9 mouse cellular contexts compared by ENCODE assay signal in genomic region chr13:99502126-99502744, GRCm38 (mm10). TPM values are rescaled to one million over a fixed set of nuclear protein-coding genes. Genes with fewer than 3 reads are reported as not detected.
A peak's percentile ranks its signal among the peaks of the same experiment; 100 is the strongest.
DNase-seq lines count a peak whose midpoint lies in the region; ATAC-seq and TF ChIP-seq lines count a peak whose summit lies in the region.
"Had no signal": no experiment of that assay in that cellular context is flagged by ENCODE, and none has a peak within 500 bp of the region (broad histone marks: within the 10 kb centered on the region; RNA-seq: fewer than 3 reads in every experiment).

No protein-coding gene starts in this region.

- no peak for DNase-seq in frontal cortex, postnatal 10 days (ENCODE audit: low spot score in 2 of 2)
- peak; percentile 41 for DNase-seq in forebrain, postnatal 0 days
- no peak for DNase-seq in gastrocnemius, adult 2 months
- no peak for DNase-seq in Muller cell, postnatal 12 days (ENCODE audit: inconsistent ontology term)
- no peak for DNase-seq in natural killer cell, adult 2 months (ENCODE audit: low spot score in 2 of 2)

- H3K9me3 ChIP-seq in E14TG2a.4 (ENCODE audit: low read length): no peaks in the 10 kb centered on the region
- no peaks in the 10 kb centered on the region for H3K9me3 ChIP-seq in forebrain, postnatal 0 days (ENCODE audit: low read length)
- no peaks in the 10 kb centered on the region for H3K9me3 ChIP-seq in midbrain, embryonic 12.5 days

- WGBS in forebrain, postnatal 0 days: 12% methylated on average over 13 of the region's 13 CpGs
- 71% methylated on average over 13 of the region's 13 CpGs for WGBS in midbrain, embryonic 12.5 days

- no peak for TF ChIP-seq CTCF in E14TG2a.4 (conservative IDR thresholded peaks at IDR 0.05; ENCODE audit: low read length)
- TF ChIP-seq CTCF in forebrain, postnatal 0 days (IDR thresholded peaks at IDR 0.05; ENCODE audit: low read depth): no peak
- no peak for TF ChIP-seq CTCF in gastrocnemius, adult 2 months (IDR thresholded peaks at IDR 0.05)

- 0 out of 2 replicates have a peak, but pooled peaks have one; percentile 6 for ATAC-seq in frontal cortex, adult (ENCODE audit: low TSS enrichment)
- ATAC-seq in forebrain, postnatal 0 days: peak; percentile 53
- ATAC-seq in midbrain, embryonic 12.5 days (ENCODE audit: low FRiP score, low read depth): no peak

- peaks cover 71% of the 10 kb centered on the region for H3K4me1 ChIP-seq in E14TG2a.4 (replicated peaks; ENCODE audit: low read depth, low read length)
- peaks cover 29% of the 10 kb centered on the region; the same call in 1 of the 2 replicates for H3K4me1 ChIP-seq in forebrain, postnatal 0 days (ENCODE audit: insufficient read depth)
- peaks cover 65% of the 10 kb centered on the region for H3K4me1 ChIP-seq in midbrain, embryonic 12.5 days

- H3K27ac ChIP-seq in forebrain, postnatal 0 days (ENCODE audit: low read depth, low read length): peak overlapping the region; percentile 64
- peak overlapping the region; percentile 61 for H3K27ac ChIP-seq in midbrain, embryonic 12.5 days (replicated peaks)
- H3K27ac ChIP-seq in gastrocnemius, adult 2 months: no peak overlapping the region

- intact Hi-C loops in gastrocnemius, adult 2 months (cut with DNase I): no loop called here

- H3K36me3 ChIP-seq in E14TG2a.4 (ENCODE audit: insufficient read depth, low read length): peaks cover 66% of the 10 kb centered on the region
- peaks cover 37% of the 10 kb centered on the region for H3K36me3 ChIP-seq in forebrain, postnatal 0 days (ENCODE audit: insufficient read depth)
- peaks cover 60% of the 10 kb centered on the region for H3K36me3 ChIP-seq in midbrain, embryonic 12.5 days

- no peaks in the 10 kb centered on the region for H3K27me3 ChIP-seq in E14TG2a.4 (ENCODE audit: insufficient read depth, low read length)
- no peaks in the 10 kb centered on the region for H3K27me3 ChIP-seq in forebrain, postnatal 0 days (ENCODE audit: insufficient read depth, low read length)
- no peaks in the 10 kb centered on the region for H3K27me3 ChIP-seq in midbrain, embryonic 12.5 days

- 0 out of 2 replicates have a peak overlapping the region, but pooled peaks have one; percentile 5 for H3K4me3 ChIP-seq in E14TG2a.4 (replicated peaks; ENCODE audit: low read length)
- 0 out of 2 replicates have a peak overlapping the region, but pooled peaks have one; percentile 3 for H3K4me3 ChIP-seq in forebrain, postnatal 0 days (ENCODE audit: low read depth, low read length)
- no peak overlapping the region for H3K4me3 ChIP-seq in midbrain, embryonic 12.5 days
- H3K4me3 ChIP-seq in gastrocnemius, adult 2 months: no peak overlapping the region

- H3K9ac ChIP-seq in forebrain, postnatal 0 days: peak overlapping the region; percentile 32
- H3K9ac ChIP-seq in midbrain, embryonic 12.5 days (replicated peaks): 0 out of 2 replicates have a peak overlapping the region, but pooled peaks have one; percentile 17

- H3K4me2 ChIP-seq in forebrain, postnatal 0 days (ENCODE audit: low read depth): peak overlapping the region; percentile 37
- peak overlapping the region; percentile 21; the same call in 1 of the 2 replicates for H3K4me2 ChIP-seq in midbrain, embryonic 12.5 days (replicated peaks)
- H3K4me2 ChIP-seq: liver, embryonic 11.5 days had no signal

RNA-seq across cellular contexts. Expression of gene Map1b, which starts 14.1 kb away (rescaled TPM):
- 589 and 781 TPM in 2 replicates for total RNA-seq in forebrain, postnatal 0 days (2014; rRNA removed)
- polyA plus RNA-seq in forebrain, postnatal 0 days (2015; fragmentation: Nextera tagmentation; extraction: Ambion mirVana): 1,169 and 2,082 TPM in 2 replicates
- polyA plus RNA-seq in midbrain, embryonic 12.5 days (2016; fragmentation: Nextera tagmentation; extraction: Ambion mirVana): 1,345 and 1,353 TPM in 2 replicates
- 10 to 100 TPM in 1 of 2 experiments, 1 to 10 TPM in 1; 7.7 to 13.8 TPM for total RNA-seq in gastrocnemius, adult 2 months (2021)

Comparison
In these comparisons a context has a peak if more than half of its experiments do, and no peak if none do; other contexts are left out.
1. H3K4me3 ChIP-seq: peak in E14TG2a.4 (single experiment) and forebrain, postnatal 0 days (single experiment); none in midbrain, embryonic 12.5 days (single experiment) and gastrocnemius, adult 2 months (single experiment).
2. RNA of gene Map1b, which starts 14.1 kb away (total RNA-seq): 589 to 781 TPM in forebrain, postnatal 0 days; 7.7 to 13.8 TPM in gastrocnemius, adult 2 months; every median in the first group is over 10 times any median in the second.